Mouse (Mus musculus) brain, embryonic 14.5 days (tissue): ENCODE results near the gene Snx21. TPM values are rescaled to one million over a fixed set of nuclear protein-coding genes. Genes with fewer than 3 reads are reported as not detected.
"Not testable (repeated sequence)": the region's sequence is repeated elsewhere in the genome, so short reads cannot be mapped to it uniquely, and the experiment has no call there.

Experiments used
- DNase-seq: peaks from one replicate; pipeline ENCODE4 v3.0.0-alpha.2; 2011; ENCODE audit warnings: low read depth
- CTCF ChIP-seq: fragments of 200-500 bp; IDR thresholded peaks from 2 replicates; pipeline ENCODE4 v1.5.1; 2012; ENCODE audit warnings: inconsistent platforms, mild to moderate bottlenecking, moderate library complexity, borderline replicate concordance; ENCODE audit not compliant: insufficient read depth, insufficient read length; ENCODE audit errors: extremely low read depth
- POLR2A ChIP-seq: fragments of 200-500 bp; IDR thresholded peaks from 2 replicates; pipeline ENCODE4 v1.6.1; 2012; ENCODE audit warnings: mild to moderate bottlenecking, inconsistent platforms, borderline replicate concordance; ENCODE audit not compliant: poor library complexity, insufficient read depth, insufficient read length, severe bottlenecking; ENCODE audit errors: extremely low read depth
- polyA plus RNA-seq: library from polyadenylated mRNA; depleted of rRNA; stranded (reverse); fragments of >200 nt; gene quantifications from 2 replicates; pipeline ENCODE4 v1.2.3, GENCODE M21; 2012

The Snx21 gene
- polyA plus RNA-seq, 1 experiment = 27.0 TPM

GRCm38 (mm10) chr2:164787032-164787431 lies 1.4 kb downstream of the Snx21 start:
- DNase-seq = no peak

GRCm38 (mm10) chr2:164787779-164788178 lies 2.2 kb downstream of the Snx21 start:
- TF ChIP-seq CTCF (no peak), POLR2A (no peak)

More at GRCm38 (mm10) chr2:164787032-164787431, 1.4 kb downstream of the Snx21 start:
- TF ChIP-seq CTCF = no peak
- TF ChIP-seq POLR2A = no peak

GRCm38 (mm10) chr2:164788411-164788810 lies 2.8 kb downstream of the Snx21 start:
- no peak for TF ChIP-seq POLR2A
- TF ChIP-seq CTCF = no peak

More at GRCm38 (mm10) chr2:164787779-164788178, 2.2 kb downstream of the Snx21 start:
- no peak for DNase-seq

GRCm38 (mm10) chr2:164790451-164790850 lies 4.8 kb downstream of the Snx21 start:
- no peak for DNase-seq
- TF ChIP-seq CTCF (no peak), POLR2A (no peak)

More at GRCm38 (mm10) chr2:164788411-164788810, 2.8 kb downstream of the Snx21 start:
- no peak for DNase-seq

GRCm38 (mm10) chr2:164791841-164792261 lies 6.2 kb downstream of the Snx21 start:
- TF ChIP-seq CTCF (no peak), POLR2A (no peak)
- no peak for DNase-seq

- TF ChIP-seq CTCF (no peak), POLR2A (no peak)
Measured at GRCm38 (mm10) chr2:164792400-164793190, 7.0 kb downstream of the Snx21 start.

GRCm38 (mm10) chr2:164793236-164793635 lies 7.6 kb downstream of the Snx21 start:
- DNase-seq = peak; percentile 46
- TF ChIP-seq POLR2A (no peak), CTCF (peak; percentile 72; the same call in 1 of the 2 replicates)

More at GRCm38 (mm10) chr2:164792400-164793190, 7.0 kb downstream of the Snx21 start:
- DNase-seq = no peak

- DNase-seq = peak; percentile 19
- no peak for TF ChIP-seq POLR2A
- TF ChIP-seq CTCF = no peak
Measured at GRCm38 (mm10) chr2:164793772-164794171, 8.1 kb downstream of the Snx21 start.

GRCm38 (mm10) chr2:164794293-164794692 lies 8.7 kb downstream of the Snx21 start:
- peak; percentile 94 for DNase-seq
- no peak for TF ChIP-seq POLR2A
- peak; percentile 89 for TF ChIP-seq CTCF

GRCm38 (mm10) chr2:164795868-164796267 lies 10.2 kb downstream of the Snx21 start:
- DNase-seq = no peak
- TF ChIP-seq POLR2A (no peak), CTCF (no peak)

- 0 out of 2 replicates have a peak, but pooled peaks have one; percentile 4 for TF ChIP-seq CTCF
- not testable (repeated sequence) for DNase-seq
Measured at GRCm38 (mm10) chr2:164798554-164798953, 12.9 kb downstream of the Snx21 start.
